Mouse (Mus musculus) MEL (cell line): ENCODE measurements around the gene Atp6v1a.

ENCODE experiments used
- CTCF ChIP-seq, 3 experiments: IDR thresholded peaks in 2 of 3; conservative IDR thresholded peaks in 1 of 3; 2 replicates each; pipeline ENCODE4 v1.5.1; 2011 to 2012; ENCODE audit warnings: low read length in 3 of 3, low read depth in 2 of 3, mild to moderate bottlenecking in 2 of 3, improper control_type of control experiment in 1 of 3, inconsistent platforms in 1 of 3, mixed read lengths in 1 of 3, moderate library complexity in 1 of 3; ENCODE audit not compliant: control insufficient read depth in 1 of 3, insufficient read depth in 1 of 3, poor library complexity in 1 of 3, severe bottlenecking in 1 of 3
- E2F4 ChIP-seq: IDR thresholded peaks from 2 replicates; pipeline ENCODE4 v1.6.1; 2011; ENCODE audit warnings: low read depth, low read length, improper control_type of control experiment, borderline replicate concordance
- ELF1 ChIP-seq: IDR thresholded peaks from 2 replicates; pipeline ENCODE4 v1.6.1; 2014; ENCODE audit warnings: low read depth, mild to moderate bottlenecking, inconsistent platforms, low read length, improper control_type of control experiment, moderate library complexity
- ETS1 ChIP-seq: IDR thresholded peaks from 2 replicates; pipeline ENCODE4 v1.6.1; 2012; ENCODE audit warnings: low read depth, mild to moderate bottlenecking, inconsistent platforms, low read length, improper control_type of control experiment, moderate library complexity
- GATA1 ChIP-seq: IDR thresholded peaks from 2 replicates; pipeline ENCODE4 v1.6.1; 2011; ENCODE audit warnings: low read depth, low read length, improper control_type of control experiment
- HCFC1 ChIP-seq: IDR thresholded peaks from 2 replicates; pipeline ENCODE4 v1.6.1; 2012; ENCODE audit warnings: low read depth, mild to moderate bottlenecking, inconsistent platforms, low read length, improper control_type of control experiment, moderate library complexity
- JUND ChIP-seq: IDR thresholded peaks from 2 replicates; pipeline ENCODE4 v1.6.1; 2011; ENCODE audit warnings: low read depth, mild to moderate bottlenecking, improper control_type of control experiment, low read length
- NRF1 ChIP-seq: IDR thresholded peaks from 2 replicates; pipeline ENCODE4 v1.6.1; 2014; ENCODE audit warnings: low read depth, mild to moderate bottlenecking, inconsistent platforms, low read length, improper control_type of control experiment, moderate library complexity; ENCODE audit not compliant: poor library complexity, insufficient read depth, severe bottlenecking
- POLR2A ChIP-seq, 2 experiments: IDR thresholded peaks; 2 replicates each; pipeline ENCODE4 v1.6.1; 2011 to 2012; ENCODE audit warnings: low read length in 2 of 2, mild to moderate bottlenecking in 2 of 2, control low read depth in 1 of 2, improper control_type of control experiment in 1 of 2, low read depth in 1 of 2, moderate library complexity in 1 of 2; ENCODE audit not compliant: control insufficient read depth in 1 of 2, insufficient read depth in 1 of 2, poor library complexity in 1 of 2
- ZC3H11A ChIP-seq: IDR thresholded peaks from 2 replicates; pipeline ENCODE4 v1.6.1; 2012; ENCODE audit warnings: low read depth, mild to moderate bottlenecking, inconsistent platforms, low read length, improper control_type of control experiment

GRCm38 (mm10) chr16:44139536-44140185, at the start of gene Atp6v1a, which contains the start of gene Naa50:
- peak; percentile 81 to 88 for TF ChIP-seq POLR2A (IDR thresholded peaks at IDR 0.05; ENCODE audit: control insufficient read depth in 1 of 2, insufficient read depth in 1 of 2, low read depth in 1 of 2, low read length in 2 of 2, poor library complexity in 1 of 2)
- no peak for TF ChIP-seq ELF1
- no peak for TF ChIP-seq HCFC1
- no peak for TF ChIP-seq CTCF (IDR thresholded peaks at IDR 0.05 in 2 of 3, conservative IDR thresholded peaks at IDR 0.05 in 1 of 3; ENCODE audit: control insufficient read depth in 1 of 3, insufficient read depth in 1 of 3, low read depth in 2 of 3, low read length in 3 of 3, poor library complexity in 1 of 3, severe bottlenecking in 1 of 3)
- TF ChIP-seq JUND, result no peak
- no peak for TF ChIP-seq ETS1
- peak; percentile 95 for TF ChIP-seq NRF1
- no peak for TF ChIP-seq GATA1
- no peak for TF ChIP-seq ZC3H11A
- TF ChIP-seq E2F4, result no peak
